Mouse (Mus musculus): ENCODE measurements around the gene Fam168b. TPM values are rescaled to one million over a fixed set of nuclear protein-coding genes. Genes with fewer than 3 reads are reported as not detected.

The Fam168b gene
- polyA plus RNA-seq, 1 experiment, result 63.2 TPM

DNA sequence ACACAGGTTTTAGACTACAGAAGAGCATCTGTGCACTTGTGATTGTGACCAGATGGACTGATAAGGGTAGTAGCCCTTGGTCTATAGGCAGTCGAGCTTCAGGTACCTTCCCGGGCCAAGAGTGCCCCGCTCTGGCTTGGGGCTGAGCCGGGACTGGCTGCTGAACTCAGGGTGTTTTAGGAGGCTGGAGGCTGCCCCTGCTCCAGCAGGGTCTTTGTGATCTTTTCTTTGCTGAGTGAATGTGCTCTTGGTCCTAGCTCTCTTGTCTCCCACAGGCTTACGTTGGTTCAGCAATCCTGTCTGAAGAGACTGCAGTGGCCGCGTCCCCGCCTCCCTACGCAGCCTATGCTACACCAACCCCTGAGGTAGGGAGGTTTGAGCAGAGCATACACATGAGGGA, 23.0 kb upstream of the Fam168b start:
- Histone ChIP-seq H3K36me3 (ENCODE audit: control insufficient read depth, insufficient read depth) (peaks cover 72% of the 10 kb centered on the region), H3ac (ENCODE audit: control insufficient read depth, insufficient read length, low read depth) (no peak overlapping the region), H3K4me3 (ENCODE audit: insufficient read depth, poor library complexity, severe bottlenecking) (no peak overlapping the region), H3K27me3 (ENCODE audit: control insufficient read depth, insufficient read depth, insufficient read length) (no peaks in the 10 kb centered on the region), H3K79me2 (ENCODE audit: control insufficient read depth, insufficient read depth) (no peaks in the 10 kb centered on the region), H3K79me3 (ENCODE audit: low read depth) (peaks cover under 1% of the 10 kb centered on the region)
- TF ChIP-seq USF1 (IDR thresholded peaks at IDR 0.05; ENCODE audit: low read depth), result no peak
- no peak for TF ChIP-seq MYOD1 (IDR thresholded peaks at IDR 0.05; ENCODE audit: control insufficient read depth, insufficient read length, low read depth)
- no peak for TF ChIP-seq CTCF (IDR thresholded peaks at IDR 0.05; ENCODE audit: control insufficient read depth, insufficient read depth, insufficient read length)
- no peak for TF ChIP-seq MAX (IDR thresholded peaks at IDR 0.05)
- no peak for TF ChIP-seq FOSL1 (IDR thresholded peaks at IDR 0.05; ENCODE audit: insufficient read depth, low read length, poor library complexity, severe bottlenecking)
- no peak for TF ChIP-seq MYOG (IDR thresholded peaks at IDR 0.05; ENCODE audit: control insufficient read depth, extremely low read depth, insufficient read length)
- TF ChIP-seq CEBPB (IDR thresholded peaks at IDR 0.05; ENCODE audit: low read depth), result no peak

DNA sequence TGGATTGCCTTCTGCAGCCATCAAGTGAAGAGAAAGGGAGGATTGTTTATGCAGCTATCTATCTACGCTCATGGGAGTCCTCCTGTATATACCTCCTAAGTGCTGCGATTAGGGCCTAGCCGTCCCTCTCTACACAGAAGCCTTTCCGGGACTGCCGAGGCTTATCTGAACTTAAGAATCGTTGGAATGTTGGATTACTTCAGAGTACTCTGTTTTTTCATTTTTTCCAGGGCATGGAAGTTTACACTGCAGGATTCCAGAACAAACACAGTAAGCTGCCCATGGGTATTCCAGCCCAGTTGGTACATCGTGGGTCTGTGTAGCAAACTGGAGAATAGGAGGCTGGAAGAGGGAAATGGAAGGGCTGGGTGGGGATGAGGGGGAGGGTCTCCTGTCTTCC, 21.4 kb upstream of the Fam168b start:
- Histone ChIP-seq H3K36me3 (ENCODE audit: control insufficient read depth, insufficient read depth) (peaks cover 67% of the 10 kb centered on the region), H3K4me3 (ENCODE audit: insufficient read depth, poor library complexity, severe bottlenecking) (no peak overlapping the region), H3K79me2 (ENCODE audit: control insufficient read depth, insufficient read depth) (peaks cover 13% of the 10 kb centered on the region), H3K79me3 (ENCODE audit: low read depth) (peaks cover 6% of the 10 kb centered on the region), H3ac (ENCODE audit: control insufficient read depth, insufficient read length, low read depth) (no peak overlapping the region), H3K27me3 (ENCODE audit: control insufficient read depth, insufficient read depth, insufficient read length) (no peaks in the 10 kb centered on the region)
- no peak for TF ChIP-seq MYOD1 (IDR thresholded peaks at IDR 0.05; ENCODE audit: control insufficient read depth, insufficient read length, low read depth)
- no peak for TF ChIP-seq MYOG (IDR thresholded peaks at IDR 0.05; ENCODE audit: control insufficient read depth, extremely low read depth, insufficient read length)
- TF ChIP-seq USF1 (IDR thresholded peaks at IDR 0.05; ENCODE audit: low read depth), result no peak
- TF ChIP-seq CTCF (IDR thresholded peaks at IDR 0.05; ENCODE audit: control insufficient read depth, insufficient read depth, insufficient read length), result no peak
- no peak for TF ChIP-seq FOSL1 (IDR thresholded peaks at IDR 0.05; ENCODE audit: insufficient read depth, low read length, poor library complexity, severe bottlenecking)
- no peak for TF ChIP-seq MAX (IDR thresholded peaks at IDR 0.05)
- no peak for TF ChIP-seq CEBPB (IDR thresholded peaks at IDR 0.05; ENCODE audit: low read depth)

DNA sequence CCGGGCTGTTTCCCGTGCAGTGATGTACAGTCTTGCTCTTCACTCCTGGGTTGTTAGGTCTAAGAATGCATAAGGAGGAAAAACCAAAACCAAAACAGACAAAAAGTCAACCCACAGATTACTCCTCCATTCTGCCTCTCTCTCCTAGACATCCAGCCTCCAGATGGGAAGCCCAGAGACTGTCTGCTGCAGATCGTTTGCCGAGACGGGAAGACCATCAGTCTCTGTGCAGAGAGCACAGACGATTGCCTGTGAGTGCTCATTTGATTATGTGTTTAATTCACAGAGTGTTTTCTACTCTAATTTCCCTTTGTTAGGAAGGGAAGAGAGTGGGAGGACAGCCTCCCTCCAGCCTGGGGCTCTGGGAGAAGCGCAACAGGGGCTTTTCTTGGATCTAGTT, 20.5 kb upstream of the Fam168b start:
- TF ChIP-seq USF1 (IDR thresholded peaks at IDR 0.05; ENCODE audit: low read depth) (no peak), MYOG (IDR thresholded peaks at IDR 0.05; ENCODE audit: control insufficient read depth, extremely low read depth, insufficient read length) (no peak), MAX (IDR thresholded peaks at IDR 0.05) (no peak), FOSL1 (IDR thresholded peaks at IDR 0.05; ENCODE audit: insufficient read depth, low read length, poor library complexity, severe bottlenecking) (no peak), CEBPB (IDR thresholded peaks at IDR 0.05; ENCODE audit: low read depth) (no peak), MYOD1 (IDR thresholded peaks at IDR 0.05; ENCODE audit: control insufficient read depth, insufficient read length, low read depth) (no peak), CTCF (IDR thresholded peaks at IDR 0.05; ENCODE audit: control insufficient read depth, insufficient read depth, insufficient read length) (no peak)
- Histone ChIP-seq H3K27me3 (ENCODE audit: control insufficient read depth, insufficient read depth, insufficient read length) (no peaks in the 10 kb centered on the region), H3K4me3 (ENCODE audit: insufficient read depth, poor library complexity, severe bottlenecking) (no peak overlapping the region), H3K79me3 (ENCODE audit: low read depth) (peaks cover 9% of the 10 kb centered on the region), H3K79me2 (ENCODE audit: control insufficient read depth, insufficient read depth) (peaks cover 21% of the 10 kb centered on the region), H3K36me3 (ENCODE audit: control insufficient read depth, insufficient read depth) (peaks cover 66% of the 10 kb centered on the region), H3ac (ENCODE audit: control insufficient read depth, insufficient read length, low read depth) (no peak overlapping the region)

DNA sequence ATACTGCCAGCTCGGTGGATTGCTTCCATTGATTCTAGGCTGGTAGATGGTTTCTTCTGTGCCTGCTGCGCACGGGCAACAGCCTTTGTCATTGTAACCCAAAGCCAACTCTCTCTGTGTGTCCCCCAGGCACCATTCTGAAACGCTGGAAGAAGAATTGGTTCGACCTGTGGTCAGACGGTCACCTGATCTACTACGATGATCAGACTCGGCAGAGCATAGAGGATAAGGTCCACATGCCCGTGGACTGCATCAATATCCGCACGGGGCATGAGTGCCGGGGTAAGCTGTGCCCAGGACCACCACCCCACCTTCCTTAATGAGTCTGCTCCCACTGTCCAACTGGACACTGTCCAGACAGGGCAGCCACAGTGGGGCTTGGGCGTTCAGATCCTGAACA, 20.0 kb upstream of the Fam168b start:
- TF ChIP-seq CEBPB (IDR thresholded peaks at IDR 0.05; ENCODE audit: low read depth) (no peak), CTCF (IDR thresholded peaks at IDR 0.05; ENCODE audit: control insufficient read depth, insufficient read depth, insufficient read length) (no peak), FOSL1 (IDR thresholded peaks at IDR 0.05; ENCODE audit: insufficient read depth, low read length, poor library complexity, severe bottlenecking) (no peak), USF1 (IDR thresholded peaks at IDR 0.05; ENCODE audit: low read depth) (no peak), MAX (IDR thresholded peaks at IDR 0.05) (no peak)
- Histone ChIP-seq H3ac (ENCODE audit: control insufficient read depth, insufficient read length, low read depth) (no peak overlapping the region), H3K79me3 (ENCODE audit: low read depth) (peaks cover 10% of the 10 kb centered on the region), H3K79me2 (ENCODE audit: control insufficient read depth, insufficient read depth) (peaks cover 26% of the 10 kb centered on the region), H3K4me3 (ENCODE audit: insufficient read depth, poor library complexity, severe bottlenecking) (no peak overlapping the region), H3K36me3 (ENCODE audit: control insufficient read depth, insufficient read depth) (peaks cover 65% of the 10 kb centered on the region), H3K27me3 (ENCODE audit: control insufficient read depth, insufficient read depth, insufficient read length) (no peaks in the 10 kb centered on the region)

DNA sequence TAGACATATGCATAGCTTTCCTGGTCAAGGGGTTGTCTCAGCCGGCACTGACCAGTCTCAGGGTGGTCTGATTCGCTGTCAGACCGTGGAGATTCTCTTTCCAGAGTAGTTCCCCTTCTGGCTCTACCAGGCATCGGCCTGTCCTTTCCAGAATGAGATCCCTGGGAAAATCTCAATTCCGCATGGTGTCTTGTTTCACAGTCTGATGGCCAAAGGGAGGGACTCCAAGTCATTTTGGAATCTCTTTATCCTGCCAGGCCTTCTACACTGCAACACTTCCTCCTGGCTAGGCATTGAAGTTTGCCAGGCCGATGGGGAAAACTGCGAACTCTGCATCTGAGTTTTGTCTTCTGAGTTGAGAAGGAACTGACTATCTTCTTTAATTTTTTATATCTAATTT, 17.3 kb upstream of the Fam168b start:
- TF ChIP-seq MAX (IDR thresholded peaks at IDR 0.05) (no peak), CEBPB (IDR thresholded peaks at IDR 0.05; ENCODE audit: low read depth) (no peak), MYOD1 (IDR thresholded peaks at IDR 0.05; ENCODE audit: control insufficient read depth, insufficient read length, low read depth) (no peak), MYOG (IDR thresholded peaks at IDR 0.05; ENCODE audit: control insufficient read depth, extremely low read depth, insufficient read length) (no peak), FOSL1 (IDR thresholded peaks at IDR 0.05; ENCODE audit: insufficient read depth, low read length, poor library complexity, severe bottlenecking) (no peak), USF1 (IDR thresholded peaks at IDR 0.05; ENCODE audit: low read depth) (no peak), CTCF (IDR thresholded peaks at IDR 0.05; ENCODE audit: control insufficient read depth, insufficient read depth, insufficient read length) (no peak)
- H3K36me3 ChIP-seq (ENCODE audit: control insufficient read depth, insufficient read depth), result peaks cover 57% of the 10 kb centered on the region
- H3K79me2 ChIP-seq (ENCODE audit: control insufficient read depth, insufficient read depth), result peaks cover 53% of the 10 kb centered on the region
- no peaks in the 10 kb centered on the region for H3K27me3 ChIP-seq (ENCODE audit: control insufficient read depth, insufficient read depth, insufficient read length)
- H3K79me3 ChIP-seq (ENCODE audit: low read depth), result peaks cover 30% of the 10 kb centered on the region
- no peak overlapping the region for H3ac ChIP-seq (ENCODE audit: control insufficient read depth, insufficient read length, low read depth)
- no peak overlapping the region for H3K4me3 ChIP-seq (ENCODE audit: insufficient read depth, poor library complexity, severe bottlenecking)

DNA sequence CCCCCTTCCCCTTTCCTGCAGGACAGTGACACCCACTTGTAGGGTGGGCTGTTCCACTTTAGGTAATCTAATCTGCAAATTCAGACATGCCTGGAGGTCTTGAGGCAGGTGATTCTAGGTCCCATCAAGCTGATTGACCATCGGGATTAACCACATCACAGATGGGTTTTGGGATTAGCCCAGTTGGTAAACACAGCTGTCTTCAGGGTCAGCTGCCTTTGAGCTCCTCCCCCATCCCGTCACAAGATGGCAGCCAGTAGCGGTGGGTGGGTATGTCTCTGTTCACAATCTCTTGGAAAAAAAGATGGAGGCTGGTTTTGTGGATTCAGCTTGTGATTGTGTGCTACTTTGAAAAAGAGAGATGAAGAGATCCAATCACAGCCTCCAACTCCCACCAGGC, 16.9 kb upstream of the Fam168b start:
- Histone ChIP-seq H3K79me2 (ENCODE audit: control insufficient read depth, insufficient read depth) (peaks cover 57% of the 10 kb centered on the region), H3K79me3 (ENCODE audit: low read depth) (peaks cover 34% of the 10 kb centered on the region), H3K4me3 (ENCODE audit: insufficient read depth, poor library complexity, severe bottlenecking) (no peak overlapping the region), H3K36me3 (ENCODE audit: control insufficient read depth, insufficient read depth) (peaks cover 59% of the 10 kb centered on the region), H3ac (ENCODE audit: control insufficient read depth, insufficient read length, low read depth) (no peak overlapping the region), H3K27me3 (ENCODE audit: control insufficient read depth, insufficient read depth, insufficient read length) (no peaks in the 10 kb centered on the region)
- TF ChIP-seq CTCF (IDR thresholded peaks at IDR 0.05; ENCODE audit: control insufficient read depth, insufficient read depth, insufficient read length) (no peak), USF1 (IDR thresholded peaks at IDR 0.05; ENCODE audit: low read depth) (no peak), MYOD1 (IDR thresholded peaks at IDR 0.05; ENCODE audit: control insufficient read depth, insufficient read length, low read depth) (no peak), CEBPB (IDR thresholded peaks at IDR 0.05; ENCODE audit: low read depth) (no peak), MYOG (IDR thresholded peaks at IDR 0.05; ENCODE audit: control insufficient read depth, extremely low read depth, insufficient read length) (no peak), MAX (IDR thresholded peaks at IDR 0.05) (no peak), FOSL1 (IDR thresholded peaks at IDR 0.05; ENCODE audit: insufficient read depth, low read length, poor library complexity, severe bottlenecking) (no peak)

Measured in C2C12 (cell line).